Mouse (Mus musculus) small intestine, adult 2 months (tissue): ENCODE results near the gene Efnb3.

Experiments
- CTCF ChIP-seq: fragments of 200-500 bp; IDR thresholded peaks from 2 replicates; pipeline ENCODE4 v1.5.1; 2012; ENCODE audit warnings: low read depth, mild to moderate bottlenecking, control low read depth, inconsistent platforms, low read length, moderate library complexity, mixed read lengths; ENCODE audit not compliant: insufficient replicate concordance, insufficient read length; ENCODE audit errors: extremely low read depth
- POLR2A ChIP-seq: fragments of 200-500 bp; IDR thresholded peaks from 2 replicates; pipeline ENCODE4 v1.6.1; 2012; ENCODE audit warnings: low read depth, mild to moderate bottlenecking, control low read depth, inconsistent platforms, low read length, moderate library complexity

- TF ChIP-seq POLR2A (no peak), CTCF (no peak)
Measured at GRCm38 (mm10) chr11:69553341-69553721, 6.7 kb downstream of the Efnb3 start.
